Mouse (Mus musculus): ENCODE data around the gene Cdk14. TPM values are rescaled to one million over a fixed set of nuclear protein-coding genes. Genes with fewer than 3 reads are reported as not detected.

Cdk14 gene
- total RNA-seq, 2 experiments from 2014 or later: 9.7 to 10.1 TPM

DNA sequence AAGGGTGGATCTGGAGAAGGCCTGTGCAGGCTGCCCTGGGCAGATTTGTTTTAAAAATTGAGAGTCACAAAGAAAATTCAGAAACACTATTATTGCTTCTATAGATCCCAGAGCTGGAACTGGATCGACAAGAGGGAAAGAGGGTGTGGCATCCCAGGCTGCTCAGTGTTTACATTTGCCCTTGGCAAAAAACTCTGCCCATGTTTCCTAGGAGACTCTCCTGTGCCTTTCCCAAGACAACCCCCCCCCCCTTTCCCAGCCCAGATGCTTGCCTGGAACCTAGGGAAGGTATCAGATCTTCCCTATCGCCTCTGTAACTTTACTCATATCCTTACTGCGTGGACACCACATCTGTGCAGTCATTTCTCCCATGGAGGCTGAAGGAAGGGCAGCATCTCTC, 628.9 kb downstream of the Cdk14 start:
- intact Hi-C loops (cut with DNase I; ENCODE audit: low total_unique reads): no loop called here
- DNase-seq: no peak

GRCm38 (mm10) chr5:4790265-4790664, 629.8 kb downstream of the Cdk14 start:
- intact Hi-C loops (cut with DNase I; ENCODE audit: low total_unique reads): no loop called here
- DNase-seq: no peak

DNA sequence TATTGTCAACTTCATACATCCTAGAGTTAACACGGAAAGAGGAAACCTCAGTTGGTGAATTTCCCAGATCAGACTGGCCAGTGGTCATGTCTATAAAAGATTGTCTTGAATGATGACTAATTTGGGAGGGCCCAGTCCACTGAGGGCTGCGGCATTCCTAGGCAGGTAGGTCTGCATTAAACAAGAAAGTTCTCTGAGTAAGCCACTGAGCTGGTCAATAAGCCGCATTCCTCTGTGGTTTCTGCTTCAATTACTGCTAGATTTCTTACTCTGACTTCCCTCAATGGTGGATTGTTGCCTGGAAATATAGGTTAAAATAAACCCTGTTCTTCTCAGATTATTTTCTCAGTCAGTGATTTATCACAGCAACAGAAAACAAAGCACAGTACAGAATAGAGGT, 631.6 kb downstream of the Cdk14 start:
- intact Hi-C loops (cut with DNase I; ENCODE audit: low total_unique reads): no loop called here

DNA sequence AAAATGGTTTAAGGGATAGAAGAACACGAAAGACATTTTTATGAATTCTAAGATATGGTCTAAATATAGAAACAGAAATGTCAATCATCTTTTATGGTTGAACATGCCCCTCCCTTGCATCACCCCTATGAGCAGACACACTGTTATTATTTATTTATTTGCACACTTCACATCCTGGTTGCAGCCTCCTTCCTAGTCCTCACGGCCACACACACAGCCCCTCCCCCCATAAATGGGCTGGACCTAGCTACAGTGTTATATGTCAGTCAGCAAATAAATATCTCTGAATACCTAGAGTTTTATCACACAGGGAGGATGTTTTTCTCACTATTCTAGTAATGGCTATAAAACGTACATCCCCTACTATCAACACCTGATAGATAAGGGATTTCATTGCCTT, 633.3 kb downstream of the Cdk14 start:
- intact Hi-C loops (cut with DNase I; ENCODE audit: low total_unique reads): no loop called here
- no peak for DNase-seq

More for the DNA sequence above, 631.6 kb downstream of the Cdk14 start:
- DNase-seq: no peak

- intact Hi-C loops (cut with DNase I; ENCODE audit: low total_unique reads): no loop called here
- DNase-seq: no peak
These were observed 641.8 kb downstream of the Cdk14 start for GRCm38 (mm10) chr5:4778274-4778673.

GRCm38 (mm10) chr5:4776495-4776894, 643.6 kb downstream of the Cdk14 start:
- no peak for DNase-seq
- intact Hi-C loops (cut with DNase I; ENCODE audit: low total_unique reads): no loop called here

DNA sequence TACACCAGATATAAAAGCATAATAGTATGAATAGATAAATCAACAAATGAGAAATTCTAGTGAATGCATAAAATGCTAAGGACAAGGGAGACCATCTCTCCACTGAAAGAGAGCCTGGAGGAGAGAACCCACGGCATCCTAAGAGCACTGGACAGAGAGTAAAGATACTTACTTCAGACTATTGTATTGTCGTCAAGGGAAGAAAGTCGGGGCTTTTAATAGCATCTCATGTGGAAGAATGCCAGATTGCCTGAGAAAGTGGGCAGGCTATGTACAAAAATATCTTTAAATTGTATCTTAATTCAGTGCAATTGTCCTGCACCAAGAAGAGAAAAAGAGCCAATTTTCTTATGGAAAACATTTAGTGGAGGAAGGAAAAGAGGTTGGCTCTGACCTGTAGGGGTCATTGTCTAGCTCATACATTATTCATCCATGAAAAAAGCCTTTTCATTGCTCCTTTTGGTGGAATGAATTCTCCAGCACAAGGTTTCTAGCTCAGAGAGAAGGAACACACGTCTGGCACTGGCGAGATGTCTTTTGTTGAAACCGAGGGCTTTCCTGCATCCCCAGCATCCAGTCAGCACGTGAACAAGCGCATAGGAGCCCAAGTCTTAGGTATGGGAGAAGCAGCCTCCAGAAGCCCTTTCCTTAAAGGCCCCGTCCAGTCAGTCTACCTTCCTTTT, 646.9 kb downstream of the Cdk14 start:
- intact Hi-C loops (cut with DNase I; ENCODE audit: low total_unique reads): no loop called here
- no peak for DNase-seq

DNA sequence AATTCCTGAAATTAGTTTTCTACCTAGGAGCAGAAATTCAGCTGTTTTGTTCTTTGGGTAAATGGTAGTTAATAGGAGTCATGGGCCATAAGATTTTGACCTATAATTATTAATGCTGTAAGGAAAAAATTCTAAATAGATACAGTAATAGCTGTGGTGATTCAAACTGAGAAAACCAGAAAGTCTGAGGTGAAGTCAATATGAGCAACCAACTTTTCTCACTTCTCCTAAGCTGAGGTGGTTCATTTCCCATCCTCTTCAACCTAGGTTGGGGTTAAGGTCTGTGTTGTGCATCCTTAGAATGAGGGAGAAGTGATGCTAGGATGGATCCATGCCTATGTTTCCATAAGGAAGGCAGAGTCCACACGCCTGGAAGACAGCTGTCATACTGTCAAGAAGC, 649.5 kb downstream of the Cdk14 start:
- no peak for DNase-seq
- intact Hi-C loops (cut with DNase I; ENCODE audit: low total_unique reads): no loop called here

- no peak for DNase-seq
- intact Hi-C loops (cut with DNase I; ENCODE audit: low total_unique reads): no loop called here
These were observed 652.2 kb downstream of the Cdk14 start for GRCm38 (mm10) chr5:4767896-4768295.

- DNase-seq: no peak
- intact Hi-C loops (cut with DNase I; ENCODE audit: low total_unique reads): no loop called here
These were observed 653.4 kb downstream of the Cdk14 start for GRCm38 (mm10) chr5:4766719-4767118.

- intact Hi-C loops (cut with DNase I; ENCODE audit: low total_unique reads): no loop called here
- DNase-seq: no peak
These were observed 658.2 kb downstream of the Cdk14 start for GRCm38 (mm10) chr5:4761891-4762290.

DNA sequence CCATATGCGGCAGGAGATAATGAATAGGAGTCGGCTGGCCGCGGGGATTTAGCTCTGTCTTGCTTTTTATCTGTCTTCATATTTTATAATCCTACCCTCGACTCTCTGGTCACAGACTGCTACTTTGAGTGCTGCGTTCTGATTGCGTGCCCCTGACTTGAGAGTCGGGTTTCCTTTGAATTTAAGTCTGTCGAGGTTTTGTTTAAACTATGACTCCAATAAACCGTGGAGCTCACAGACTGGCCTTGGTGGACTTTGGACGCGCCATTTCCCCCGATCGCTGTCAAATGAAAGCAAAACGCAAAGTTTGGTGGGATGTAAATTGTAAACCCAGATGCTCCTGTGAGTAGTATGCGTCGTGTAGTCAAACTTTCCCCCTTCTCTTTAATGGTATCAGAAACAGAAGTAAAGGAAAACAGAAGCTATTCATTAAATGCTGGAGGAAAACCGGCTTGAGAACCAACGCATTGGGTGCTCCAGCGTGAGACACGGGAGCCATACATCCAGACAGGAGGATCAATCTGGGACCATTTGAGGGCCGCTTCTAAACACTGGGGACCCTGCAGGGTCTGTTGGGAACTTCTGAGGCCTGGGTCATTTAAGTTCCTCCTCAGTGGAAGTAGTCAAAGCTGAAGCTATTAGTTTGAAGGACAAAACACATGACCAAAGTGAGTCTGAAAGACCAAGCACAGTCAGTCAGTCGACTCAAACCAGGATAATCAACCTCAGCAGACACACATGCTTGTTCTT, 661.6 kb downstream of the Cdk14 start:
- intact Hi-C loops (cut with DNase I; ENCODE audit: low total_unique reads): no loop called here
- no peak for DNase-seq

DNA sequence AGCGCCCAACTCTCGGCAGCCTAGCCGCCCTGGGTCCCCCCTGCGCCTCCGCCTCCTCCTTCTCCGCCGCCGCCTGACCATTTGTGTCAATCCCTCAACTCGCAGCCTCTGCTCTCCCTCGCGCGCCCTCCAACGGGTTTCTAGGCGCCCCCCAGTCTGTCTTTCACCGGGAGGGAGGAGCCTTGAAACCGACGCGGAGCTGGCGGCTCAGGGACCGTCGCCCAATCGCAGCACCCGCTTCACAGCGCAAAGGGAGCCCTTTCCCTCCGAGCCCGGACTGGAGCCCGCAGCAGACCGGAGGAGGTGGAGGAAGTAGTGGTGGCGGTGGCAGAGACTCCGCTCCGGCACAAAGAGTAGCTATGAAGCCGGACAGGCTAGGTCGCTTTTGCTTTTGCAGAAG, 662.2 kb downstream of the Cdk14 start, which contains the start of gene Fzd1:
TSS of gene Fzd1 (minus strand) at position 134 of the 400 bp plus-strand sequence.
- intact Hi-C loops (cut with DNase I; ENCODE audit: low total_unique reads): no loop called here

GRCm38 (mm10) chr5:4756871-4757711, 663.0 kb downstream of the Cdk14 start:
- intact Hi-C loops (cut with DNase I; ENCODE audit: low total_unique reads): no loop called here
- DNase-seq: peak; percentile 78

More for the DNA sequence above, 662.2 kb downstream of the Cdk14 start, which contains the start of gene Fzd1:
- peak; percentile 94 for DNase-seq

GRCm38 (mm10) chr5:4756001-4756681, 664.0 kb downstream of the Cdk14 start:
- intact Hi-C loops (cut with DNase I; ENCODE audit: low total_unique reads): no loop called here
- DNase-seq: peak; percentile 19

DNA sequence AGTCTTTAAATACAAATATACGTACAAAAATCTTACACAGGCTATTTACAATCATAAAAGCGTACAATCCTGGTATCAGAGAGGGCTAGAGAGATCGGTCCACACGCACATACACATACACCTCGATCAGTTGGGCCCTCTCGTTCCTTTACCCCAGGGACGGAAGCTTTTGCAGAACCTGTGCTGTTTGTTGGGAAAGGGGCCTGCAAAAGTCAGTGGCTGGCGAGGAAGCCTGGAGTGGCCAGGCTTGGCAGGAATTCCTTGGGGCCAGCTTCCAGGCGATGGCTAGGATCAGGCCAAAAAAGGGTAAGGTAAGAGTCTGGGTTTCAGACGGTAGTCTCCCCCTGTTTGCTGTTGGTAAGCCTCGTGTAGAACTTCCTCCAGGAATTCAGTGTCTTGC, 664.8 kb downstream of the Cdk14 start:
- intact Hi-C loops (cut with DNase I; ENCODE audit: low total_unique reads): no loop called here
- no peak for DNase-seq

- DNase-seq: no peak
- intact Hi-C loops (cut with DNase I; ENCODE audit: low total_unique reads): no loop called here
These were observed 665.3 kb downstream of the Cdk14 start for GRCm38 (mm10) chr5:4754701-4755281.

Data from gastrocnemius, postnatal 14 days (tissue).